Mouse (Mus musculus): ENCODE data around the gene Cbx5. TPM values are rescaled to one million over a fixed set of nuclear protein-coding genes. Genes with fewer than 3 reads are reported as not detected.

Cbx5 gene
- polyA plus RNA-seq, 2 experiments: 32.4 to 54.4 TPM

DNA sequence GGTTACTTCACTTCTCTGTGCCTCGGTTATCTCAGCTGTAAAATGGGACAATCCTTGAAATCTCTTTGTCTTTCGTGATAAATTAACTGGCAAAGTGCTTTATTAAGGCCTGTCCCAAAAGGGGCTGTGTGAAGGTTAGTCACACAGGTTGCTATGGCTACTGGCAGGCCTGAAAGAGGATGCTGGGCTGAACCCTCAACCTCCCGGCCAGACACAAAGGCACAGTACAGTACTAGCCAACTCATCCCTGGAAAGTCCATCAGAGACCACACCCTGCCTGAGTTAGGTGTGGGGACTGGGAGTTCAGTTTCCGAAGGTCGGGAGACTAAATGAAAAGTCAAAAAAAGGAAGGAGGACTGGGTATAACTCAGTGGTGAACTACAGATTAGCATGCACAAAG lies 73.7 kb downstream of the Cbx5 start:
- H3K4me2 ChIP-seq (ENCODE audit: low read depth): no peak overlapping the region
- no peaks in the 10 kb centered on the region for H3K9me3 ChIP-seq (ENCODE audit: control insufficient read depth, low read length)
- ATAC-seq (ENCODE audit: insufficient read depth): no peak
- H3K36me3 ChIP-seq (replicated peaks; ENCODE audit: control insufficient read depth, insufficient read depth, low read depth): no peaks in the 10 kb centered on the region
- TF ChIP-seq CTCF (IDR thresholded peaks at IDR 0.05; ENCODE audit: low read depth) (no peak), EP300 (IDR thresholded peaks at IDR 0.05; ENCODE audit: low read depth) (no peak)
- DNase-seq (ENCODE audit: low read depth in 3 of 3, low spot score in 3 of 3): no peak
- H3K9ac ChIP-seq (replicated peaks): no peak overlapping the region
- no peak overlapping the region for H3K4me3 ChIP-seq (ENCODE audit: insufficient read depth in 1 of 2, low read depth in 2 of 2, low read length in 2 of 2)
- H3K27ac ChIP-seq: no peak overlapping the region
- peaks cover 2 to 16% of the 10 kb centered on the region in 2 experiments; a peak in 3 of 4 replicates for H3K4me1 ChIP-seq (replicated peaks; ENCODE audit: control insufficient read depth in 2 of 2, insufficient read depth in 2 of 2, low read length in 1 of 2)
- WGBS (ENCODE audit: insufficient replicate concordance): 43% methylated on average over 5 of the region's 5 CpGs
- H3K27me3 ChIP-seq (ENCODE audit: control insufficient read depth, insufficient read depth, low read length): peaks cover 43% of the 10 kb centered on the region

DNA sequence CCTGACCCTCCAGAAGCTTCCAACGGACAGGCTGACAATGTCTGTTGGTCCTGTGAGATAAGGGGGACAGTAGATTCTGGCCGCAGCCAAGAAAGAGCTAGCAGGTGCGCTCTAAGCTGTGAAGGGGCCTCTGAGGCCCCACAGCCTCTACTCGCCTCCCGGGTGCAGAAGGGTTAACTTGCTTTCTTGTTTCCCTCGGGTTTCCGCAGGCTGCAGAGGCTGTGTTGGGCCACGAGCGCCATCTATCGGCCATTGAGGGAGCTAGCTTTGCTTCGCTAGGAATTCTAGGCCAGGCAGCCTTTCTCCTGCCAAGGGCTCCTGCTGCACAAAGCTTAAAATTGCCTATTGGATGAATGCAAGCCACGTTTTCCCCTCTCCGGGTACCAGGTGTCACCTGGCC lies 74.2 kb downstream of the Cbx5 start:
- peak overlapping the region; percentile 25; the same call in 1 of the 2 replicates for H3K4me2 ChIP-seq (ENCODE audit: low read depth)
- H3K9ac ChIP-seq (replicated peaks): no peak overlapping the region

DNA sequence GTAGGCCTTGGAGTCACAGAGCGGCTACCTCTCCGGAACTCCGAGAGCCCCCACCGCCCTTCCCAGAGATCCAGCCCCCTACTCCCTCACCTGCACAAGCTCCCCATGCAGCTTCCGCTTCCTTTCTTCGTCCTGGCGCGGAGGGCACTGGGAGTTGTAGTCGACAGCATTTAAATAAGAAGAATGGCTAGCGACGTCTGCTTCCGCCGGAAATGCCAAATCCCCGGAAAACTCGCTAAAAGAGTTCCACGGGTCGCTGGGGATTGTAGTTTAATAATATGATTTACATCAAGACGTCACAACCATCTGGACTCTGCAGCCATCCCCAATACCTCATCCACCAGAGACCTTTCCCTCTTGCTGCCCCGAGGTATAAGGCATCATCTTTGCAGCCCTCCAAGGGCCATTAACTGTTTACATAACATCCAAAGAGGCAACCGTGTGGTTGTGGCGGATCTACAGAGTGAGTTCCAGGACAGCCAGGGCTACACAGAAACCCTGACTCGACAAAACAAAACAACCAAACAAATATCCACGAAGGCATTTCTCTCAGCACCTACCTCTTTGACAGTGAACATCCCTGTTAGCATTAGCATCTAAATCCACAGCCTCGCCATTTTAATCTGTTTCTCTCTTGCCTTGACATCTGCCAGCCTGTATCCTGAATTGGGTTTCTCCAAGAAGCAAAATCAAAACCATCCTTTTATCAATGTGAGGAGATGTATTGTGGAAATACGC lies 76.3 kb downstream of the Cbx5 start:
- peaks cover 18% of the 10 kb centered on the region for H3K27me3 ChIP-seq (ENCODE audit: control insufficient read depth, insufficient read depth, low read length)
- H3K36me3 ChIP-seq (replicated peaks; ENCODE audit: control insufficient read depth, insufficient read depth, low read depth): no peaks in the 10 kb centered on the region
- peak overlapping the region; percentile 68 for H3K9ac ChIP-seq (replicated peaks)
- H3K4me2 ChIP-seq (ENCODE audit: low read depth): peak overlapping the region; percentile 67
- no peak overlapping the region for H3K27ac ChIP-seq
- peak overlapping the region; percentile 82 to 89 for H3K4me3 ChIP-seq (ENCODE audit: insufficient read depth in 1 of 2, low read depth in 2 of 2, low read length in 2 of 2)
- no peaks in the 10 kb centered on the region for H3K9me3 ChIP-seq (ENCODE audit: control insufficient read depth, low read length)
- WGBS (ENCODE audit: insufficient replicate concordance): 9% methylated on average over 25 of the region's 25 CpGs
- peaks cover 2 to 16% of the 10 kb centered on the region in 2 experiments; a peak in 3 of 4 replicates for H3K4me1 ChIP-seq (replicated peaks; ENCODE audit: control insufficient read depth in 2 of 2, insufficient read depth in 2 of 2, low read length in 1 of 2)
- DNase-seq (ENCODE audit: low read depth in 3 of 3, low spot score in 3 of 3): peak; percentile 76 to 82 (median 76)
- TF ChIP-seq EP300 (IDR thresholded peaks at IDR 0.05; ENCODE audit: low read depth): no peak
- TF ChIP-seq CTCF (IDR thresholded peaks at IDR 0.05; ENCODE audit: low read depth): no peak
- ATAC-seq (ENCODE audit: insufficient read depth): peak; percentile 76

More for the DNA sequence above, 74.2 kb downstream of the Cbx5 start:
- Histone ChIP-seq H3K4me3 (ENCODE audit: insufficient read depth in 1 of 2, low read depth in 2 of 2, low read length in 2 of 2) (no peak overlapping the region), H3K36me3 (replicated peaks; ENCODE audit: control insufficient read depth, insufficient read depth, low read depth) (no peaks in the 10 kb centered on the region), H3K4me1 (replicated peaks; ENCODE audit: control insufficient read depth in 2 of 2, insufficient read depth in 2 of 2, low read length in 1 of 2) (peaks cover 2 to 16% of the 10 kb centered on the region in 2 experiments; a peak in 3 of 4 replicates), H3K27ac (no peak overlapping the region), H3K27me3 (ENCODE audit: control insufficient read depth, insufficient read depth, low read length) (peaks cover 38% of the 10 kb centered on the region), H3K9me3 (ENCODE audit: control insufficient read depth, low read length) (no peaks in the 10 kb centered on the region)
- WGBS (ENCODE audit: insufficient replicate concordance): under 1% methylated on average over 13 of the region's 13 CpGs
- TF ChIP-seq CTCF (IDR thresholded peaks at IDR 0.05; ENCODE audit: low read depth) (peak; percentile 96), EP300 (IDR thresholded peaks at IDR 0.05; ENCODE audit: low read depth) (no peak)
- DNase-seq (ENCODE audit: low read depth in 3 of 3, low spot score in 3 of 3) (peak; percentile 61 to 71 (median 64)), ATAC-seq (ENCODE audit: insufficient read depth) (no peak)

DNA sequence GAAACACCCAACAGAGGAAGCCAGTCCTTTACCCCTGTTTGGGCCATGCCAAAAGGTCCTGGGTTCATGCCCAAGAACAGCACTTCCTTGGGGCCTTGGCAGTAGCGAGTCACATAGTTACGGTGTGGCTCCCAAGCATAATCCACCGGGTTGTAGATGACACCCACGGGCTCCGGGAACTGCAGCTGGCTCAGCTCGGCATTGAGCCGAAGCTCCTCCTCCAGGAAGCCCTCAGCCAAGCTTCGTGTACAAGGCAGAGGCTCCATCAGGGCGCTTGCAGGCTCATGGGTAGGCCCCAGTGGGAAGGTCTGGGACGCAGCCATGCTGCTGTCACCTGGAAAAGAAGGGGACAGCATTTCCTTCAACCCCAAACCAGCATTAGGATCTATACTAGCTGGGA lies 82.0 kb downstream of the Cbx5 start:
- no peak overlapping the region for H3K4me2 ChIP-seq (ENCODE audit: low read depth)
- DNase-seq (ENCODE audit: low read depth in 3 of 3, low spot score in 3 of 3) (no peak), ATAC-seq (ENCODE audit: insufficient read depth) (no peak)
- H3K27ac ChIP-seq: no peak overlapping the region
- H3K27me3 ChIP-seq (ENCODE audit: control insufficient read depth, insufficient read depth, low read length): no peaks in the 10 kb centered on the region
- no peaks in the 10 kb centered on the region for H3K9me3 ChIP-seq (ENCODE audit: control insufficient read depth, low read length)
- no peaks in the 10 kb centered on the region for H3K36me3 ChIP-seq (replicated peaks; ENCODE audit: control insufficient read depth, insufficient read depth, low read depth)
- no peak overlapping the region for H3K4me3 ChIP-seq (ENCODE audit: insufficient read depth in 1 of 2, low read depth in 2 of 2, low read length in 2 of 2)
- TF ChIP-seq CTCF (IDR thresholded peaks at IDR 0.05; ENCODE audit: low read depth) (no peak), EP300 (IDR thresholded peaks at IDR 0.05; ENCODE audit: low read depth) (no peak)
- no peak overlapping the region for H3K9ac ChIP-seq (replicated peaks)
- 0 out of 4 replicates have a peak, but pooled peaks cover 2% of the 10 kb centered on the region in 2 experiments for H3K4me1 ChIP-seq (replicated peaks; ENCODE audit: control insufficient read depth in 2 of 2, insufficient read depth in 2 of 2, low read length in 1 of 2)
- WGBS (ENCODE audit: insufficient replicate concordance): 75% methylated on average over 10 of the region's 10 CpGs

DNA sequence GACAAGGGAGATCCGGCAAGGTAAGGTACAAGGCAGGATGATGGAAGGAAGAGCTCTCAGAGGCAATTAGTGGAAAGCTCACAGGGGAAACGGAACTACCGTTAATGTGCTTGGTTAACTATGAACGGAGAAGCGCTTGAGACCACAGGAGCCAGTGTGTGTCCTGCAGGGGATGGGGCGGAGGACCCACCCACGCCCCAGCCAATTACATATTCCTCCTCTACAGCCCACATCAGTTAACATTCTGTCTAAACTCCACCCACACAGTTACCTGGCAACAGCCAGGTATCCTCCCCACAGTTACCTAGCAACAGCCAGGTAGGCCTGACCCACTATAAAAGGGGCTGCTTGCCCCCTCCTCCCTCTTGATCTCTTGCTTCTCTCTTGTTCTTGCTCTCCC lies 82.7 kb downstream of the Cbx5 start:
- no peak for TF ChIP-seq EP300 (IDR thresholded peaks at IDR 0.05; ENCODE audit: low read depth)
- no peak for TF ChIP-seq CTCF (IDR thresholded peaks at IDR 0.05; ENCODE audit: low read depth)
- 71% methylated on average over 7 of the region's 7 CpGs for WGBS (ENCODE audit: insufficient replicate concordance)
- Histone ChIP-seq H3K27ac (no peak overlapping the region), H3K4me1 (replicated peaks; ENCODE audit: control insufficient read depth in 2 of 2, insufficient read depth in 2 of 2, low read length in 1 of 2) (no peaks in the 10 kb centered on the region), H3K9me3 (ENCODE audit: control insufficient read depth, low read length) (no peaks in the 10 kb centered on the region), H3K4me3 (ENCODE audit: insufficient read depth in 1 of 2, low read depth in 2 of 2, low read length in 2 of 2) (no peak overlapping the region), H3K27me3 (ENCODE audit: control insufficient read depth, insufficient read depth, low read length) (no peaks in the 10 kb centered on the region), H3K9ac (replicated peaks) (no peak overlapping the region), H3K36me3 (replicated peaks; ENCODE audit: control insufficient read depth, insufficient read depth, low read depth) (no peaks in the 10 kb centered on the region), H3K4me2 (ENCODE audit: low read depth) (no peak overlapping the region)
- no peak for ATAC-seq (ENCODE audit: insufficient read depth)
- DNase-seq (ENCODE audit: low read depth in 3 of 3, low spot score in 3 of 3): no peak
